Mouse (Mus musculus): ENCODE results near the gene Drd2.

Gene Drd2

GRCm38 (mm10) chr9:49456136-49456535 is 115.7 kb downstream of the Drd2 start:
- DNase-seq = no peak
